Mouse (Mus musculus) embryonic facial prominence, embryonic 14.5 days (tissue): ENCODE results near the gene Eif4a1. TPM values are rescaled to one million over a fixed set of nuclear protein-coding genes. Genes with fewer than 3 reads are reported as not detected.

Source experiments
- ATAC-seq: fragments of 200-750 bp; cut with Nextera tagmentation; 2 replicates; pipeline ENCODE4 v1.8.0; 2017; ENCODE audit warnings: low read depth, moderate number of reproducible peaks, moderate TSS enrichment
- DNase-seq: peaks from one replicate; pipeline ENCODE4 v3.0.0-alpha.2; 2015; ENCODE audit warnings: low spot score
- H3K27ac ChIP-seq: fragments of 300-500 bp; sonication (generic); replicated peaks from 2 replicates; pipeline ENCODE4 v1.5.1; 2014; ENCODE audit warnings: low read depth, mild to moderate bottlenecking, low read length, moderate library complexity
- H3K27me3 ChIP-seq: fragments of 300-500 bp; sonication (generic); replicated peaks from 2 replicates; pipeline ENCODE4 v1.6.1; 2014; ENCODE audit warnings: low read length; ENCODE audit not compliant: control insufficient read depth, insufficient read depth
- H3K36me3 ChIP-seq: fragments of 300-500 bp; sonication (generic); 2 replicates; pipeline ENCODE4 v1.6.1; 2014; ENCODE audit warnings: low read length, mixed read lengths; ENCODE audit not compliant: control insufficient read depth, insufficient read depth
- H3K4me1 ChIP-seq: fragments of 300-500 bp; sonication (generic); 2 replicates; pipeline ENCODE4 v1.6.1; 2014; ENCODE audit warnings: antibody characterized with exemption, low read length; ENCODE audit not compliant: control insufficient read depth, insufficient read depth
- H3K4me2 ChIP-seq: fragments of 300-500 bp; sonication (generic); 2 replicates; pipeline ENCODE4 v1.6.1; 2014; ENCODE audit warnings: low read depth, mild to moderate bottlenecking, low read length, moderate library complexity, mixed read lengths
- H3K4me3 ChIP-seq: fragments of 300-500 bp; sonication (generic); 2 replicates; pipeline ENCODE4 v1.5.1; 2014; ENCODE audit warnings: low read depth, mild to moderate bottlenecking, low read length
- H3K9ac ChIP-seq: fragments of 300-500 bp; sonication (generic); 2 replicates; pipeline ENCODE4 v1.6.1; 2014; ENCODE audit warnings: low read depth, mild to moderate bottlenecking, low read length, moderate library complexity, mixed read lengths
- H3K9me3 ChIP-seq: fragments of 300-500 bp; sonication (generic); 2 replicates; pipeline ENCODE4 v1.6.1; 2016; ENCODE audit warnings: low read length; ENCODE audit not compliant: control insufficient read depth
- WGBS: fragments of 180-500 bp; shearing (Covaris S2); extraction: QIAGEN DNeasy Blood & Tissue Kit; methylation state at CpG from one replicate; pipeline ENCODE4 v1.1.7; 2014; 5-methylcytosine and 5-hydroxymethylcytosine counted together
- polyA plus RNA-seq: library from polyadenylated mRNA; unstranded; fragments of >200 nt; fragmentation: Nextera tagmentation; extraction: Ambion mirVana; gene quantifications from 2 replicates; pipeline ENCODE4 v1.2.1, GENCODE M21; 2014

Eif4a1 gene
- 525 and 575 TPM in 2 replicates for polyA plus RNA-seq

- Histone ChIP-seq H3K4me1 (peaks cover 12% of the 10 kb centered on the region), H3K36me3 (peaks cover 83% of the 10 kb centered on the region), H3K9me3 (no peaks in the 10 kb centered on the region), H3K27me3 (no peaks in the 10 kb centered on the region), H3K4me3 (peak within 1 kb of the TSS; percentile 100), H3K27ac (peak within 1 kb of the TSS; percentile 99), H3K9ac (peak within 1 kb of the TSS; percentile 99), H3K4me2 (peak within 1 kb of the TSS; percentile 97)
- ATAC-seq: peak; percentile 97
- DNase-seq: peak; percentile 100
- under 1% methylated on average over 36 of the region's 36 CpGs for WGBS
These were observed at the start of gene Eif4a1 for GRCm38 (mm10) chr11:69672211-69672706. TSS of gene Eif4a1 (minus strand) at chr11:69672423.

DNA sequence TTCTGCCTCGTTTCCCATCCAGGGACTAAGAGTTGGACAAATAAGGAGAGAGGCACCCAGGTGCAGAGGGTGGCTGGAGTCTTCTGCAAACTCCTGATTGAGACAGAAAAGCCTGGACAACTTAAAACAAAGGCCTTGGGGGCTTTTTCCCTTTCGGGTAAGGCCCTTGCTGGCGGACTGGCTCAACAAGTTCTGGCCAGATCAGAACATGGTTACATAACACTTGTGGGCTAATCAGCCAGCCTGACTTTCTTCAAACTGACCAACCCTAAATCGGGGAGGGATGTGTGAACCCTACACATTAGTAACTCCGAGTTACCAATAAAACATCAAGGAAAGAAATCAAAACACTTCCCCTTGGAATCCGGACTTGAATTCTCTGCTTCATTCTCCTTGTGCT is 48.6 kb upstream of the Eif4a1 start:
- no peaks in the 10 kb centered on the region for H3K36me3 ChIP-seq
- H3K4me3 ChIP-seq: no peak overlapping the region
- no peaks in the 10 kb centered on the region for H3K9me3 ChIP-seq
- no peak for ATAC-seq
- no peaks in the 10 kb centered on the region for H3K27me3 ChIP-seq
- no peak for DNase-seq
- peaks cover 7% of the 10 kb centered on the region; the same call in 1 of the 2 replicates for H3K4me1 ChIP-seq
- WGBS: 68% methylated on average over 6 of the region's 6 CpGs
- no peak overlapping the region for H3K4me2 ChIP-seq
- H3K27ac ChIP-seq: no peak overlapping the region
- no peak overlapping the region for H3K9ac ChIP-seq

- Histone ChIP-seq H3K9me3 (peaks cover 3% of the 10 kb centered on the region; the same call in 1 of the 2 replicates), H3K36me3 (no peaks in the 10 kb centered on the region), H3K9ac (no peak overlapping the region), H3K27me3 (no peaks in the 10 kb centered on the region), H3K4me3 (no peak overlapping the region), H3K4me2 (no peak overlapping the region), H3K4me1 (peaks cover 8% of the 10 kb centered on the region; the same call in 1 of the 2 replicates), H3K27ac (no peak overlapping the region)
- DNase-seq (no peak), ATAC-seq (no peak)
- WGBS: 75% methylated on average over 6 of the region's 6 CpGs
These were observed 47.2 kb upstream of the Eif4a1 start for GRCm38 (mm10) chr11:69719423-69719822.

GRCm38 (mm10) chr11:69718661-69719060 is 46.4 kb upstream of the Eif4a1 start:
- Histone ChIP-seq H3K4me3 (no peak overlapping the region), H3K4me1 (peaks cover 8% of the 10 kb centered on the region; the same call in 1 of the 2 replicates), H3K9ac (peak overlapping the region; percentile 25; the same call in 1 of the 2 replicates), H3K27ac (no peak overlapping the region), H3K27me3 (no peaks in the 10 kb centered on the region), H3K4me2 (peak overlapping the region; percentile 20; the same call in 1 of the 2 replicates), H3K36me3 (no peaks in the 10 kb centered on the region), H3K9me3 (peaks cover 3% of the 10 kb centered on the region; the same call in 1 of the 2 replicates)
- DNase-seq: no peak
- WGBS: 30% methylated on average over 14 of the region's 15 CpGs
- ATAC-seq: no peak

DNA sequence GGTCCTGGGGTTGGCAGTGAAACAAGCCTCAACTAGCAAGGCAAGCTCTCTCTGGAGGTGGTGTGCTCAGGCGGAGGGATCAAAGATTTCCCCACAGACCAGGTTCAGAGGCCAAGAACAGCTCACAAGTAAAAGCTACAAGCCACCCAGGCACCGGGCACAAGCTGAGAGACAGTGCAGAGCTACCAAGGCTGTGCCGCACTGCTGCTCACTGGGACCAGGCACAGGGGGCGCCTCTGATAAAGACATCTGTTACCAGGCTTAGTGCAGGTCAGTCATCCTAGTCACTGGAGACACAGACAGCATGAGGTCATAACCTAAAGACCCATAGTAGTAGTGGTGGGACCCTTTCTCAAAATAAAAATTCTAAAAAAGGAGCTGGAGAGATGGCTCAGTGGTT is 44.7 kb upstream of the Eif4a1 start:
- ATAC-seq (no peak), DNase-seq (no peak)
- Histone ChIP-seq H3K27ac (no peak overlapping the region), H3K4me2 (no peak overlapping the region), H3K4me3 (no peak overlapping the region), H3K9ac (no peak overlapping the region), H3K36me3 (no peaks in the 10 kb centered on the region), H3K4me1 (peaks cover 8% of the 10 kb centered on the region; the same call in 1 of the 2 replicates), H3K9me3 (peaks cover 3% of the 10 kb centered on the region; the same call in 1 of the 2 replicates), H3K27me3 (no peaks in the 10 kb centered on the region)
- WGBS: 67% methylated on average over 4 of the region's 4 CpGs

GRCm38 (mm10) chr11:69715929-69716328 is 43.7 kb upstream of the Eif4a1 start:
- H3K9ac ChIP-seq: no peak overlapping the region
- H3K4me3 ChIP-seq: no peak overlapping the region
- ATAC-seq (no peak), DNase-seq (peak; percentile 52)
- no peaks in the 10 kb centered on the region for H3K27me3 ChIP-seq
- 21% methylated on average over 5 of the region's 5 CpGs for WGBS
- H3K27ac ChIP-seq: peak overlapping the region; percentile 58
- H3K4me2 ChIP-seq: no peak overlapping the region
- H3K4me1 ChIP-seq: peaks cover 8% of the 10 kb centered on the region; the same call in 1 of the 2 replicates
- H3K9me3 ChIP-seq: peaks cover 3% of the 10 kb centered on the region; the same call in 1 of the 2 replicates
- H3K36me3 ChIP-seq: no peaks in the 10 kb centered on the region

DNA sequence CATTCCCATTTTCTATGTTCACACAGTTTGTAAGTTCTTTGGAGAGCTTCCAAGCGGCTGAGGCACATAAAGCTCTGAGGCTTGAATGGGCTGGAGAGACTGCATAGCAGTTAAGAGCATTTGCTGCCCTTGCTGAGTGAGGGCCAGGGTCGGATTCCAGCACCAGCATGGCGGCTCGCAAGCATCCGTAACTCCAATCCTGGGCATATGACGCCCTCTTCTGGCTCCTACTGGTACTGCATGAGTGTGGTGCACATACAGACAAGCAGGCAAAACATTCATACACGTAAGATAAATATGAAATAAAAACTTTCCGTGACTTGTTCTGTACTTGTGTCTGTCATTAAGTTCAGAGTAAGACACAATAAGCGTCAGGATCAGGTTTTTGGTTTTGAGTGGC is 43.3 kb upstream of the Eif4a1 start:
- H3K9ac ChIP-seq: no peak overlapping the region
- WGBS: 58% methylated on average over 9 of the region's 9 CpGs
- peak; percentile 23 for DNase-seq

GRCm38 (mm10) chr11:69714636-69715329 is 42.6 kb upstream of the Eif4a1 start:
- Histone ChIP-seq H3K27ac (no peak overlapping the region), H3K4me3 (no peak overlapping the region), H3K9me3 (peaks cover 3% of the 10 kb centered on the region; the same call in 1 of the 2 replicates), H3K27me3 (no peaks in the 10 kb centered on the region), H3K4me1 (peaks cover 8% of the 10 kb centered on the region; the same call in 1 of the 2 replicates), H3K9ac (no peak overlapping the region), H3K4me2 (no peak overlapping the region), H3K36me3 (no peaks in the 10 kb centered on the region)
- 37% methylated on average over 18 of the region's 18 CpGs for WGBS
- ATAC-seq (peak; percentile 30; the same call in 1 of the 2 replicates), DNase-seq (peak; percentile 45)

More for the DNA sequence above, 43.3 kb upstream of the Eif4a1 start:
- Histone ChIP-seq H3K27me3 (no peaks in the 10 kb centered on the region), H3K9me3 (peaks cover 3% of the 10 kb centered on the region; the same call in 1 of the 2 replicates), H3K27ac (no peak overlapping the region), H3K36me3 (no peaks in the 10 kb centered on the region), H3K4me2 (no peak overlapping the region), H3K4me3 (no peak overlapping the region), H3K4me1 (peaks cover 8% of the 10 kb centered on the region; the same call in 1 of the 2 replicates)
- no peak for ATAC-seq
